Mouse (Mus musculus) spleen, embryonic (tissue): Measurements from ENCODE around the gene Slc25a47.

Experiments
- CTCF ChIA-PET: fragments of 350-600 bp; sonication (Branson Sonifier 250); formaldehyde crosslinking; loops from one replicate; lab custom pipeline; 2022; lab: Charles Lee

Slc25a47 gene

DNA sequence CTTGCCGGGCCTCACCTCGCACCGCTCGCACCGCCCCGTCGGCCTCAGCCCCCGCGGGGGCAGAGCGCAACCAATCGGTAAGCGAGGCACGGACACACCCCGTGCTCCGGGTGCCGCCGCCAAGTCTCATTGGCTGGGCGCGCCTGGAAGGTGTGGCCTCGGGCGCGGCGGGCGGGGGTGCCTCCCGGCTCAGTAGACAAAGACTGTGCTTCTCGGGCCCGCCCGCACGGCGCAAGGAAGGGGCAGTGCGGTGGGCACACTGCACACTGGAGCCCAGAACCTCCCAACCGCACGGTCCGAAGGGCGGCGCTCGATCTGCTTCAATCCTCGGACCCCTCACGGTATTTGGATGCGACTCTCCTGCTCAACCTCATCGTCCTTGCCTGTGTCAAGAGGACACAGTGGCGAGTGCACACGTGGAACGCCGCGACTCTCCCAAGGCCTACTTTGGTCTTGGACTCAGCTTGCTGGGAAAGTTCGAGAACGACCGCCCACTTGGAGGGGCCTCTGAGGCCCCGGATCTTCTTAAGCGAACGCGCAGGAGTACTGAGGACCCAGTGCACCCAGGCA, at the start of gene Slc25a47, which contains the start of gene Slc25a29:
Gene Slc25a47 (plus strand): TSS at position 207 of the 570 bp plus-strand sequence.
Gene Slc25a29 (minus strand): TSS at position 44 of the 570 bp plus-strand sequence.
- CTCF ChIA-PET: no interaction called here

DNA sequence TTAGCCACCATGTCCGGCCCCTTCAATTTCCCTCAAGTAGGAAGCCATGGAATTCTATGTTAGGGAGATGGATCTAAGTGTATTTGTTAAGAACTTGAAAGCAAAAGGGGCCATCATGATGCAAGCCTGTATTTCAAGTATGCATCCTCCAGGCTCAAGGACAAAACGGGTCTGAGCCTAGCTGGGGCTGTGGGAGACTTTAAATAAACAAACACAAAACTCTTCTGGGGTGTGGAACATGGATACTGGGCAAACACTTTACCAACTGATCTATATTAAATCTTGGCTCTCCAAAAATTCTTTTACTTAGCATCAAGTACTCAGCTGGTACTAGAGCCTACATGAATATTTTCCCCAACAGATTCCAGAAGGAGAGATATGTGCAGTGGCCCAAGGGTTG, 48.5 kb upstream of the Slc25a47 start:
- CTCF ChIA-PET: no interaction called here

DNA sequence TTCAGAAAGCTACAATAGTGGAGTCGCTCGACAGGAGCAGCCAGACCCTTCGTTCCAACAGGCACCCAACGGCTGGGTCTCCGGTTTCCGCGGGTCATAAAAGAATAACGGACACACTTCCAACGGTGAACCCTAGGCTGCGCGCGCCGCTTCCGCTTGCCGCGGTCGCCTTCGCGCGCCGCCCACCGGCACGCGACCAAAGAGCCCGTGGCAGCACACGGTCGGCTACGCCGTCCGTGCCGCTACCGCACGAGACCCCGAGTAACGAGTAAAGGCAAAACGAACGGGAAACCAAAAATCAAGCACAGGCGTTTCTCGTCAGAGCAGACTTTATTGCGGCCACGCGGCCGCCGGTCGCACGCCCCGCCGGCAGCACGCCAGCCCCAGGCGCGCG, 43.7 kb upstream of the Slc25a47 start:
- CTCF ChIA-PET: no interaction called here

DNA sequence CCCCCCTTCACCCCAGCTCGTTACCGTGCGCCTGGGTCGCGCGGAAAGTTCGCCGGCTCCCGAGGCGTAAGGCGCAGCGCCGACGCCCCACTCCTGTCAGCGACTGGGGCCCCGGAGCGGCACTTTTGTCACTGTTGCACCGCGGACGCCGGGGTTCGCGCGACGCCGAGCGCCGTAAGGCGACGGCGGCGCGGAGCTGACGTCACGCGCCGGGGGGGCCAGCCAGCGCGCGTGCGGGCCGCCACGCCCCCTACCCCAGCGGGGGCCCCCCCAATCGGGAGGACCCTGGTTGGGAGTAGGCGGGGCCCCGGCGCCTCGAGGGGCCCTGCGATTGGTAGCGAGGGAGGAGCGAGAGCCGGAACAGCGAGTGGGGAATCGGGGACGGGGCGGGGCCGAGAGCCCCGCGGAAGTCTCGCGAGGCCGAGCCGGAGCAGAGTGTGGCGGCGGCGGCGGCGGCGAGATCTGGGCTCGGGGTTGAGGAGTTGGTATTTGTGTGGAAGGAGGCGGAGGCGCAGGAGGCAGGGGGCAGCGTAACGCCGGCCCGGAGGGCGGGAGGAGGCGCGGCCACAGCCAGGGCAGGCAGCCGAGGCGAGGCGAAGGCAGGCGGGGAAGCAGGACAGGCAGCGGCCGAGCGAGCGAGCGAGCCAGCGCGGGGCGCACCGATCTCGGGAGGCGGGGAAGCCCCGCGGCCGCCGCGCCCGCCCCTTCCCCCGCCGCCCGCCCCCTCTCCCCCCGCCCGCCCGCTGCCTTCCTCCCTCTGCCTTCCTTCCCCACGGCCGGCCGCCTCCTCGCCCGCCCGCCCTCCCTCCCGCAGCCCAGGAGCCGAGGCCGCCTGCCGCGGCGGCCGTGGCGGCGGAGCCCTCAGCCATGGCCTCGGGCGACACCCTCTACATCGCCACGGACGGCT, 43.0 kb upstream of the Slc25a47 start, which contains the start of gene Yy1:
Gene Yy1 (plus strand): TSS at position 428 of the 907 bp plus-strand sequence.
- CTCF ChIA-PET: interaction anchor here (1.0 kb wide), 1 partner anchor 34 kb away, joined by 3 read pairs; no protein-coding TSS in a partner anchor

DNA sequence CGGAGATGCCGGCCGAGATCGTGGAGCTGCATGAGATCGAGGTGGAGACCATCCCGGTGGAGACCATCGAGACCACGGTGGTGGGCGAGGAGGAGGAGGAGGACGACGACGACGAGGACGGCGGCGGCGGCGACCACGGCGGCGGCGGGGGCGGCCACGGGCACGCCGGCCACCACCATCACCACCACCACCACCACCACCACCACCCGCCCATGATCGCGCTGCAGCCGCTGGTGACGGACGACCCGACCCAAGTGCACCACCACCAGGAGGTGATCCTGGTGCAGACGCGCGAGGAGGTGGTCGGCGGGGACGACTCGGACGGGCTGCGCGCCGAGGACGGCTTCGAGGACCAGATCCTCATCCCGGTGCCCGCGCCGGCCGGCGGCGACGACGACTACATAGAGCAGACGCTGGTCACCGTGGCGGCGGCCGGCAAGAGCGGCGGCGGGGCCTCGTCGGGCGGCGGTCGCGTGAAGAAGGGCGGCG, 42.3 kb upstream of the Slc25a47 start:
- CTCF ChIA-PET: interaction anchor here (1.0 kb wide), 1 partner anchor 35 kb away, joined by 3 read pairs; no protein-coding TSS in a partner anchor

DNA sequence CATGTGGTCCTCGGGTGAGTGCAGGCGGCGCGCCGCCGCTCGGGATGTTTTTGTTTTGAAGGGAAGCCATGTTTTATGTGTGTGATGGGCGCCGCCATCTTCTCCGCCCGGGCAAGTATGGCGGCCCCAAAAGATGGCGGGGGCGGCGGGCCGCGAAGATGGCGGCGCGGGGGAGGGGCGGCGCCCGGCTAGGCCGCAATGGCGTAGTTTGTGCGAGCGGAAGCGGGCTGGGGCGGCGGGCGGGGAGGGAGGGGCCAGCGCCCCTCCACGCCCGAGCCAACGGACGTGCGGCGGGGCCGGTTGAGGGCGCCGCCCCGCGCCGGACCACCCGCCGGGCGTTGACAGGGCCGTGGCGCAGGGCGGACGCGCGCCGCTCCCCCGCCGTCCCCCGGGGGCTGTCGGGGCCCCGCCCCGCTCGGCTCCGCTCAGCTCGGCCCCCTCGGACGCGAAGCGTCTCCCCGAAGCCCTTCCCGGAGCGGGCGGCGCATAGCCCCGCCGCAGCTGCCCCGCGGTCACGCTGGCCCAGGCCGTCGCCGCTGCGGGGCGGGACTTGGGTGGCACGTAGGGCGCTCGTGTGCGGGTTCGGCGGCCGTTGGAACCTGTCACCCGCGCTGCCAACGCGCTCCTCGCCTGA, 41.7 kb upstream of the Slc25a47 start:
- CTCF ChIA-PET: no interaction called here

DNA sequence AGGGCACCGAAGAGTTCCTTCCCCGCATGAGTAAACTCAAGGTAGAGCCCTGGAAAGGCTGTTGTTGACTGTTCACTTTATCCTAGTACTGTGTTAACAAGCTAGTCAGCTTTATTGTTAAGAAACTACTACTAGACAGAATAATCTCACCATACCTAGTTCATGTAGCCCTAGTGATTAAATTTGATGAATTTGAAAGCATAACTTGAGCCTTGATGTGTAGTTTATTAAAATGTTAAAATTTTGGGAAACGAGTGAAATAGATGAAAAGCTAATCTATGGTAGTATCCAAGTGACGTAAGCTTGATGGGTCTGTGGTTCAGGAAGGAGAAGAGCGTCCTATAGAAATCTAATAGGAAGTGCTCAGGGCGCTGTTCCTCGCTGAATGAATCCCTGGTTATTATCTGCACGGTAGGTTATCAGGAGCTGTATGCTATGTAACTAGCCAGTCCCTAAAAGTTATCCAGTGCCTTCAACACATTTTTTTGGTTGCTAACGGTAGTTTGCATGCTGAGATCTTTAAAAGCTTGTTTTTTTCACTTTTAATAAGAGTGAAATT, 40.8 kb upstream of the Slc25a47 start:
- CTCF ChIA-PET: no interaction called here

DNA sequence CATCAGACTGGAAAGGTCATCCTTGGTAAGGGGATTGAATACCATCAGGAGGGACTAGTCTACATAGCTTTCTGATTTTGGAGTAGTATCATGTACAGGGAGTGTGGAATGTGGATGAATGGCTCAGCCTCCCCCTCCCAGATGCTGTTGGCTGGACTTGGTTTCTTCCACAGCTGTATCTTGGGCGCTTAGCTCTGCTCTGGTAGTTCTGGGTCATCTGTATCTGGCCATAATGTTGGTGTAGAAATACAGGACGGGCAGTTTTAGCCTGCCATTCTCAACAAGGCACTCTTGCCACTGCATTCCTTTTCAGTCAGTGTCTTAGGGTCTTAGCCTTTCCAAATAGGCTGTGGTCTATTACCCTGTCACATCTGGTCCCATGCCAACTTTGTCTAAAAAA, 34.2 kb upstream of the Slc25a47 start:
- CTCF ChIA-PET: no interaction called here

DNA sequence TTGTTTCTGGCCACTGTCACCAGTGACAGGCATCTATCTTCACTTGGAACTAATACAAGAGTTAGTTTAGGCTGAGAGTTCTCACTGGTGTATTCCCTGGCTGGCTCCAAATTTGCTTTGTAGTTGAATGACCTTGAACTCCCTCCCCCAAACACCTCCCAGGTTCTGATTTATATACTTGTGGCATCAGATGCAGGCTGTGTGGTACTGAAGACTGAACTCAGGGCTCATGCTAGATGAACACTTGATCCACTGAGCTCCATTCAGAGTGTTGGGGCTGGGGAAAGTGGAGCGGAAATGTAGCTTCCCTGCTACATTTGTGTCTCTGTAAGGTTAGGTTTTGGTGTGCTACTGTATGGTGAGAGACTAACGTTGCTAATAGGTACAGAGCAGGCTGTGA, 31.5 kb upstream of the Slc25a47 start:
- CTCF ChIA-PET: no interaction called here

DNA sequence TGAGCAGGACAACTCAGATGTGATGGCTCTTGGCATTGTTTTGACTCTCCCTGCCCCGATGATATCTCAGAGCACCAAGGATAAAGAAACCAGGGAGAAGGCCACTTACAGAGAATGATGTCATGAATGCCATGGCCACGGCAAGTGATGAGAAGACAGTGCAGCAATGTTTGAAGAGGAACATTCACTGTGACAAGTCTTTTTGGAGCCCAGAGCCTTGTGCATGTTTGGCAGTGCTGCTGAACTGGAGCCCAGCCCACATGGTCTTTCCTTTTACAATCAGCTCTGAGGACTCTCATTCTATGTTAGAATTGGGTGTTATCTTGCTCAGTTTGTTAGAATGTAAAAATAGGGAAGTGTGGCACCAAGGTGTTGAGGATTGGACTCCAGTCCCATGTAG, 27.4 kb upstream of the Slc25a47 start:
- CTCF ChIA-PET: interaction anchor here (1.1 kb wide), 1 partner anchor 11 kb away, joined by 3 read pairs; no protein-coding TSS in a partner anchor

DNA sequence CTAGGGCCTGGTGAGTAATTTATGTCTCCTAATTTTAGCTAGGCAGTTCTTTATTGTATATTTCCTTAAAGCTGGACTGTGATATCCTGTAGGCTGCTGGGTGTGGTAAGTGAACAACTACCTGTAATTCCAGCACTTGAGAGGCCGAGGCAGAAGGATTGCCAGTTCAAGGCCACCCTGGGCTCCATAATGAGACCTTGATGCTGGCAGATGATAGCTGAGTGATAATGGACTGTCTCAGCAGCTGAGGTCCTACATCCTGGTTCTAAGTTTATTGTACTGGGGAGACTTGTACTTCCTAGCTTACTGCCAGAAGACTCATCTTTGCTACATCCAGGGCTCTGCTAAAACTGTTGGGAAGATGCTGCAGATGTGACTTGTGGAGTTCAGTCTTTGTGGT, 26.1 kb upstream of the Slc25a47 start:
- CTCF ChIA-PET: interaction anchor here (1.1 kb wide), 1 partner anchor 10 kb away, joined by 3 read pairs; no protein-coding TSS in a partner anchor

DNA sequence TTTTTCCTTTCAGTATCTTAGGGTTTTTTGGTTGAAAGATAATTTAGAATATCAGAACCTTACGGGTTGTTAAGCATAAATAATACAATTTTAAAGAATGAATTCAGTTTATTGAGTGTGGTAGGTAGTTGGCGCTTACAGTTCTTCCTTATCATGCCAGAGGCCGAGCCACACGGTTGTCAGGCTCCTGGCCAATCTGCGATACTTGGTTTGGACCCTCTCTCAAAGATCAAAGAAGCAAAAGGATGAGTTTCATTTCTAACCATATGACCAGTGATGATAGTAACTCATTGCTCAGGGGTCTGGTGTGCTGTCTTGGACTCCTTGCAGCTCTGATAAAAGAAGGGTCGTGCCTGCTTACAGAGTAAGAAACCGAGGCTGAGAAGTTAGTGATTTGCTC, 25.5 kb upstream of the Slc25a47 start:
- CTCF ChIA-PET: no interaction called here

DNA sequence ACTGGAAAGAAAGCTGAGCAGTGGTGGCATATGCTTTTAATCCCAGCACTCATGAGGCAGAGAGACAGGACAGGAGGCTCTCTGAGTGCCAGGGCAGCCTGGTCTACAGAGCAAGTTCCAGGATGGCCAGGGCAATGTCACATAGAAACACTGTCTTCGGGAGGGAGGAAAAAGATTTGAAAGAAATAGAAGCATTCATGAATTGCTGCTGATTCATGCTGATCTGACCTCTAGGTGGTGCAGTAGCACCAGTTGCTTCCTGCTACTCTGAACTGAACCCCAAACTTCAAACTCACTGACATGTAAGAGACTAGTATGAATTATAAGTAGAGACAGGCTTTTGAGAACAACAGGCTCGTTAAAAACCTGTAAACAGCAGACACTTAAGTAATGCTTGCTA, 24.7 kb upstream of the Slc25a47 start:
- CTCF ChIA-PET: interaction anchor here (0.6 kb wide), 1 partner anchor 93 kb away, joined by 3 read pairs; no protein-coding TSS in a partner anchor

DNA sequence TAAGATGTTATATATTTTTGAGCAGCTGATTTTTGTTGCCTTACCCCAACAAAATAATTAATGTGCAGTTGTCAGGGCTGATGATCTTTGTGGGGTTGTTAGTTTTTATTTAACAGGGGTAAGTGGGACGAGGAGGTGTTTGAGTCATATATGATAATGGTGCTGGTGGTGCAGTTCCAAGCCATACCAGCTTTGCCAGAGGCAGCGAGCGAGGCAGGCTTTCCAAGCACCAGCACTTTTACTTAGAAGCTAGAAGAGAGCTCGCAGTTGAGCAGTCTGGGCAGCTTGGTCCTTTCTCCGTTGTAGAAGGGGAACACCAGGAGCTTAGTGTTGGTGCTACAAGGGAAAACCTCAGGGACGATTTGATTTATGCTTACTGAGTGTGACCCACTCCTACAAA, 23.4 kb upstream of the Slc25a47 start:
- CTCF ChIA-PET: no interaction called here

DNA sequence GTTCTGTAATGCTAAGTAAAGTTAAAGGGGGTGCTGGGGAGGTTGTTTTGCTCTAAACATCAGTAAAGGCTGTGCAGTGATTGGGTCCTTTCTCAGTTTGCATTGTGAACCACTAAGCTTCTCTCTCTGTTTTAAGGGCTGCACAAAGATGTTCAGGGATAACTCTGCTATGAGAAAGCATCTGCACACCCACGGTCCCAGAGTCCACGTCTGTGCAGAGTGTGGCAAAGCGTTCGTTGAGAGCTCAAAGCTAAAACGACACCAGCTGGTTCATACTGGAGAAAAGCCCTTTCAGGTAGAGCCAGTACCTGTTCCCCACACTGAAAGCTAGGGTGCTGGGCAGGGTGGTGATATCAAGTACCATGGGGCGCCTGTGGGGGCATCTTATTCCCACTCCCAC, 21.4 kb upstream of the Slc25a47 start:
- CTCF ChIA-PET: interaction anchor here (0.6 kb wide), 1 partner anchor 579 kb away, joined by 3 read pairs; no protein-coding TSS in a partner anchor

DNA sequence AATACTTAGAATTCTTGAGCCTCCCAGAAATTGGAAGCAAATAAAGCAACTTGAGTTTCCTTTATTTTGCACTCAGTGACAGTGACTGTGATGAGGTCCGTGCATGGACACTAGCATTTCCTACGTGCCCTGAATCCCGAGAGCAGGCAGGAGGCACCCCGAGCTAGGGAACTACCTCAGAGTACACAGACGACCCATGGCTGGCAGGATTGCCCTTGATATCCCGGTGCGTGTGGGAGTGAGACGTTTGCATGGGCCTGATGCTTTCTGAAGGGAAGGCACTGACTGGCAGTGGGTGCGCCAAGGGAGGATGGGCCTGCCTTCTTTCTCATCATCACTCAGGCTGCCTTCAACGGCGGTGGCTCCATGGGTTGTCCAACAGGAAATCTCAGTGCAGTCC, 19.3 kb upstream of the Slc25a47 start:
- CTCF ChIA-PET: no interaction called here

DNA sequence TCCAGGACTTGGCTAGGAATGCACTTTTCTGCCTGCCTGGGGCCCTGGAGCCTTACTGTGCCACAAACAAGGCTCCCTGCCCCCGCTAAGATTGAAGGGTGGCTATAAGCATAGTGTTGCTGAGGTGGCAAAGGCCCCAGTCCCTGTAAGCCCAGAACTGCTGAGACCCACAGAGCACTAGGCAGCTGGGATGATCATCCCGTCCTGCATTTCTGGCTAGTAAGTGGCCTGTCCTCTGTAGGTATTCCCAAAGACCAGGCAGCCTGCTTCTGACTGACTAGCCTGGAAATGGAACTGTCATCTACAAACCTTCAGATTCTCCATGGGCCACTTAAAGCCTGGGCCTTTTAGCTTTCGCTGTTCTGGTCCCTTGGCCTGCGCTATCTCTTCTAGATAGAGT, 15.4 kb upstream of the Slc25a47 start:
- CTCF ChIA-PET: interaction anchor here (0.6 kb wide), 1 partner anchor 119 kb away, joined by 3 read pairs; no protein-coding TSS in a partner anchor

DNA sequence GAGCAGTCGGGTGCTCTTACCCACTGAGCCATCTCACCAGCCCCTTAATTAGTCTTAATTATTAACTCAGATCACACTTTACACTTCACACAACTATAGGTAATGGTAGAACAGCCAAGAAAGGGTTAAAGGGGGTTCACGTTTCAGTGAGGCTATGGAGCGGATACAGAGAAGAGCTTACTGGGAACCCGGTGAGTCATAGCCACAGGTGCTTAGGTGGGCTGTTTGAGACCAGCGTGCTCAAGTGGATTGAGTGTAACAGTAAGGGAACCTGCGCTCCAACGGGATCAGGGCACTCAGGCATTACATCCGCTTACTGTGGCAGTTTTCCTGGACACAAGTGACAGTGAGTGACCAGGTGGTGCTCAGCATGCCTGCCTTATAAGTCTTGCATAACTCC, 12.8 kb upstream of the Slc25a47 start:
- CTCF ChIA-PET: interaction anchor here (0.6 kb wide), 1 partner anchor 59 kb away, joined by 3 read pairs; no protein-coding TSS in a partner anchor

DNA sequence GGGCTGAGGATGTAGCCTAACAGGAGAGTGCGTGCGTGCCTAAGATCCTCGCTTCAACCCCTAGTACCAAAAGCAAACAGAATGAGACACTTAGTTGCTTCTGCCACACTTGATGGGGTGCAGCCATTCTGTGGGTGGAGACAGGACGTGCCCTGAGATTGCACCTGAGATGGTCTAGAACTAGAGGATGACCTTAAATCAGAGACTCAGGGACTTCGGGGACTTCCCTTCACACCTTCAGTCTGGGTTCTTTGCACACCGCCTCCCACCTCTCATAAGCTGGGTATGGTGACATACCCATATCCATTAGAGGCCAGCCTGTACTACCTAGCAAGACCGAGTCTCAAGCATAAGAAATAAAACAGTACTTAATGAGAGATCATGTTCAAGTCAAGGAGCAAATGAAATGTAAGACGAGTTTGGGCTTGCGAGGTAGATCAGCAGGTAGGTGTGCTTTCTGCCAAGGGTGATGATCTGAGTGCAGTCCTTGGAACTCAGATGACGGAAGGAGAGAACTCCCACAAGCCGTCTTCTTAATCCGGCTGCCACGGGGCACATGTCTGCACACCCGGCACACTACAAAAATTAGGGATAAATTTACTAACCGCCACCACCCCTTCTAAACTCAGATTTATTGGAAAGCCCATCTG, 11.5 kb upstream of the Slc25a47 start:
- CTCF ChIA-PET: no interaction called here

DNA sequence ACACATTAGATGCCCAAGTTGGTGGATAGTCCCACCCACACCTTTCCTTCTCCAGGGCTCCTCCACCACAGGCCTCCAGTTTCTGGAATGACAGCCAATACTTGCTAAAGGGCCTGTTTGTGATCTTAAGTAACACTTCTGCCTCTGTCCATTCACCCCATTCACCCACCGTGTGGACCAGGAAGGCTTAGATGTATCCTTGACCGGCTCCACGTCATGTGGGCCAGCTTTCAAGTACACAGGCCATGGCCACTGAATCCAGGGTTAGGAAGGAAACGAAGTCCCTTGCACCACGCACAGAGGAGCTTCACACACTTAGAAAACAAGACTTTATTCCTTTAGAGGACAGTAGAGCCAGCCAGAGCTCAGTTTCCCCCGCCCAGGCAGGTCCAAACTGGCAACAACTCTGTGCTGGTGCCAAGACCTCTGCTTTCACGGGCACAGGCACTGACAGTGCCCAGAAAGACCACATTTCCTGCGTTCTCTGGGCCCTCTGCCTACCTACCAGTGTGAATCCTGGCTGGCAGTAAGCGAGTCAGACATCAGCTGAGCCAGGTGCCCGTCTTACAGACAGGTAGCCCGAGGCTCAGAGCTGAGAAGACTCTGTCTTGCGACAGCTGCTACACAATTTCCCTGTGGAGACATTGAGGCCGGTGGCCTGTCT, 10.2 kb upstream of the Slc25a47 start:
- CTCF ChIA-PET: no interaction called here
